Mouse (Mus musculus) lung, postnatal 25 days (tissue): Measurements from ENCODE around the gene Slc25a23.
A peak's percentile ranks its signal among the peaks of the same experiment; 100 is the strongest.
"Not testable (repeated sequence)": the region's sequence is repeated elsewhere in the genome, so short reads cannot be mapped to it uniquely, and the experiment has no call there.

Experiments used
- DNase-seq: peaks from one replicate; pipeline ENCODE4 v3.0.0; 2022; ENCODE audit warnings: low spot score

Slc25a23 gene

GRCm38 (mm10) chr17:57070699-57071098 lies 11.0 kb upstream of the Slc25a23 start:
- DNase-seq = peak; percentile 48

GRCm38 (mm10) chr17:57070272-57070671 lies 10.6 kb upstream of the Slc25a23 start:
- no peak for DNase-seq

GRCm38 (mm10) chr17:57066908-57067307 lies 7.2 kb upstream of the Slc25a23 start:
- no peak for DNase-seq

- DNase-seq = peak; percentile 37
Observed at GRCm38 (mm10) chr17:57063031-57063430, 3.4 kb upstream of the Slc25a23 start.

- no peak for DNase-seq
Observed at GRCm38 (mm10) chr17:57062548-57062947, 2.9 kb upstream of the Slc25a23 start.

- DNase-seq = peak; percentile 82
Observed at GRCm38 (mm10) chr17:57062011-57062521, 2.4 kb upstream of the Slc25a23 start.

GRCm38 (mm10) chr17:57061069-57061468 lies 1.4 kb upstream of the Slc25a23 start:
- no peak for DNase-seq

GRCm38 (mm10) chr17:57060231-57060801 lies 653 bp upstream of the Slc25a23 start:
- peak; percentile 97 for DNase-seq

GRCm38 (mm10) chr17:57058891-57059485 lies 675 bp downstream of the Slc25a23 start, which contains the start of gene Crb3:
Crb3 (plus strand) TSS chr17:57059105.
- peak; percentile 28 for DNase-seq

- DNase-seq = no peak
Observed at GRCm38 (mm10) chr17:57056246-57056645, 3.4 kb downstream of the Slc25a23 start.

- DNase-seq = not testable (repeated sequence)
Observed at GRCm38 (mm10) chr17:57051679-57052078, 8.0 kb downstream of the Slc25a23 start.

- DNase-seq = no peak
Observed at GRCm38 (mm10) chr17:57048816-57049215, 10.8 kb downstream of the Slc25a23 start.

- no peak for DNase-seq
Observed at GRCm38 (mm10) chr17:57047406-57047805, 12.3 kb downstream of the Slc25a23 start.

GRCm38 (mm10) chr17:57041554-57041953 lies 18.1 kb downstream of the Slc25a23 start, which contains the start of gene Slc25a41:
Slc25a41 (minus strand) TSS chr17:57041654.
- DNase-seq = no peak

GRCm38 (mm10) chr17:57038978-57039377 lies 20.7 kb downstream of the Slc25a23 start:
- DNase-seq = no peak

GRCm38 (mm10) chr17:57032854-57033253 lies 26.8 kb downstream of the Slc25a23 start:
- no peak for DNase-seq

GRCm38 (mm10) chr17:57031661-57032420 lies 27.8 kb downstream of the Slc25a23 start:
- DNase-seq = peak; percentile 100

GRCm38 (mm10) chr17:57030931-57031660 lies 28.6 kb downstream of the Slc25a23 start, which contains the start of gene Khsrp:
Khsrp (minus strand) TSS chr17:57031522.
- DNase-seq = no peak

GRCm38 (mm10) chr17:57029691-57030090 lies 30.0 kb downstream of the Slc25a23 start:
- no peak for DNase-seq

- no peak for DNase-seq
Observed at GRCm38 (mm10) chr17:57027471-57027870, 32.2 kb downstream of the Slc25a23 start.

- no peak for DNase-seq
Observed at GRCm38 (mm10) chr17:57020960-57021359, 38.7 kb downstream of the Slc25a23 start.

- DNase-seq = no peak
Observed at GRCm38 (mm10) chr17:57019693-57020092, 40.0 kb downstream of the Slc25a23 start.
